Mouse (Mus musculus) bone marrow macrophage, adult 2 months (primary cell): ENCODE measurements around the gene Col6a5.

Source experiments
- CTCF ChIP-seq: IDR thresholded peaks from 2 replicates; pipeline ENCODE4 v1.5.1; 2012; ENCODE audit warnings: low read depth, mild to moderate bottlenecking, low read length, moderate library complexity
- POLR2A ChIP-seq: IDR thresholded peaks from 2 replicates; pipeline ENCODE4 v1.6.1; 2012; ENCODE audit warnings: mild to moderate bottlenecking, low read depth, low read length, borderline replicate concordance

GRCm38 (mm10) chr9:105834799-105835198 is 125.6 kb downstream of the Col6a5 start:
- no peak for TF ChIP-seq CTCF
- no peak for TF ChIP-seq POLR2A
